Mouse (Mus musculus) heart, adult 2 months (tissue): ENCODE results near the gene Efna5.

Experiments
- EP300 ChIP-seq: fragments of 200-500 bp; IDR thresholded peaks from 2 replicates; pipeline ENCODE4 v1.6.1; 2011; ENCODE audit warnings: low read depth, low read length, control low read depth; ENCODE audit not compliant: insufficient read depth
- POLR2A ChIP-seq: fragments of 200-500 bp; IDR thresholded peaks from 2 replicates; pipeline ENCODE4 v1.6.1; 2011; ENCODE audit warnings: mild to moderate bottlenecking, low read depth, low read length, control low read depth; ENCODE audit not compliant: insufficient read depth

DNA sequence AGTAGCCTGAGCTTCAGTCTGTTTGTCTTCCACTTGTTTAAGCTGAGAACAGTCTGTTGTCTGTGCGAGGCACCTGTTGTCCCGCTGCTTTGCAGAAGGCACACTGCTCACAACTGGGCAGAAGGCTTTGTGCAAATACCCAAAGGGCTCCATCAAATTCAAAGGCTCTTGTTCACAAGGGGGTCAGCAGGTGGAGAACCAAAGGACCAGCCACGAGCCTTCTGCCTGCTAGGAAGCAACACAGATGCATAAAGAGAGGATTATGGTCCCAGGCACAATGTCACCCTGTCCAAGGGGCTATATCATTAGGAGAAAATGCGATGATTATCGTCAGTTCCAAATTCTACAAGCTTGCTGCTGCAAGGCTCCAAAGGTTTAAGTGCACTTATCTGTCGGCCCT is 141.1 kb downstream of the Efna5 start:
- TF ChIP-seq POLR2A (no peak), EP300 (no peak)
